Mouse (Mus musculus) gastrocnemius, postnatal 25 days (tissue): ENCODE data around the gene Actg2. TPM values are rescaled to one million over a fixed set of nuclear protein-coding genes. Genes with fewer than 3 reads are reported as not detected.
"Not testable (repeated sequence)": the region's sequence is repeated elsewhere in the genome, so short reads cannot be mapped to it uniquely, and the experiment has no call there.

Experiments
- DNase-seq: peaks from one replicate; pipeline ENCODE4 v3.0.0; 2022
- long read RNA-seq, 2 experiments: library from polyadenylated mRNA; stranded (forward); transcript quantifications; one replicate each; pipeline ENCODE4 v2.0.0; 2021
- total RNA-seq, 2 experiments: library from RNA; stranded (reverse); gene quantifications; 1 replicate in 1 of 2; 2 replicates in 1 of 2; pipeline ENCODE4 v1.2.3; 2021

Actg2 gene
- total RNA-seq, result 1 to 10 TPM in 1 of 2 experiments, under 1 TPM in 1; 0.72 to 5.6 TPM
- long read RNA-seq, experiment 1, partial matches to known transcripts, result 0 of 1 reads
- long read RNA-seq, experiment 1, other reads (novel, unspliced or antisense), result 0 of 1 reads
- long read RNA-seq, experiment 2, result 0 reads

DNA sequence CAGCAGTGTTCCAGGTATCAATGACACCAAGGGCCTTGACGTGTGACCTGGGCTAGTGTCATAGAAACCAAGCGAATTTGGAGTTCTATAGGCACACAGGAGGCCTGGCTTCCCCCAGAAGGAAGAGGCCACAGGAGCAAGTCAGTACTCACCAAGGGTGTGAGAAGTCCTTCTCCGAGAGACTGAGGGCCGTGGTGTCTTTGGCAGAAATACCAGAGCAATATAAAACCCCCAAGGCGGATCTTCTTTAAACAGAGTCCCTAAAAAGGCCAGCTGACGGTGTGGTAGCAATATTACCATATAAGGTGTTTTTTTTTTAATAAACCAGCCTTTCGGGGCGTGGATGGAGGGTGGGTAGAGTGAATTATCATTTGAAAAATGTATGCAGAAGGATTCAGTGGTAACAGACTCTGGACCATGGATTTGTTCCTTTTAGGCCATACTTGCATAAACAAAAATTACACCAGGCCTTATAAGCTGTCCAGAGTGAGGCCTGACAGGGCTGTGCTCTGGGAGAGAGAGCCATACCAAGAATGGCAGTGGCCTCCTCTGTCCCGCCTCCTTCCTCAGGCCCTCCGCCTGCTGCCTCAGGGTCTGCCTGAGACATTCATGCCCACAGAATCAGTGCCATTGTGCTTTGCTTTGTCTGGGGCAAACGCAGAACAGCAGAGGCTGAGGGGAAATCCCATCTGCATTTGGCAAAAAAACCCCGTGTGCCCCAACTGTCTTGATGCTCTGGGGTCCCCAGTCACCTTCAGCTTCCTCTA is at the start of gene Actg2:
Gene Actg2, minus strand, starts transcription at position 238 of the 767 bp plus-strand sequence.
- DNase-seq, result no peak

GRCm38 (mm10) chr6:83585328-83585727 is 49.3 kb upstream of the Actg2 start:
- DNase-seq, result not testable (repeated sequence)

- no peak for DNase-seq
These were observed 47.5 kb upstream of the Actg2 start for GRCm38 (mm10) chr6:83583591-83583990.

GRCm38 (mm10) chr6:83582938-83583270 is 46.8 kb upstream of the Actg2 start:
- DNase-seq, result peak; percentile 24

GRCm38 (mm10) chr6:83582135-83582937 is 46.3 kb upstream of the Actg2 start:
- DNase-seq, result no peak

- DNase-seq, result no peak
These were observed 41.5 kb upstream of the Actg2 start for GRCm38 (mm10) chr6:83577534-83577933.

DNA sequence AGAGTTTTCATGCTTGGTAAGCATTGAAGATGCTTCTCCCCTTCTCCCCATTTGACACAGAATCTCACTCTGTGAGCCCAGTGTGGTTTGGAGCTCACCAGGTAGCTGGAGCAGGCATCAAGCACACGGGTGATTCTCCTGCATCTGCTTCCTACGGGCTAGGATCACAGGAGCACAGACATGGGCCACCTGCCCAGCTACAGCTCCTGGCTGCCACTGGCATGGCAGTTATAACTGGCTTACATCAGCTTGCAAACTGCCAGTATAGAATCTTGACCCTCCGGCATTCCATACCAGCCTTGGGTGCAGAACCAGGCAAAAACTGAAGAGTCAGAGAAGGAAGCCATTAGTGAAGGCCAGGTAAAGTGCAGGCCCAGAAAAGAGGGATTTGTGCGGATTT is 39.5 kb upstream of the Actg2 start:
- no peak for DNase-seq

GRCm38 (mm10) chr6:83572671-83573070 is 36.6 kb upstream of the Actg2 start, which contains the start of gene Stambp:
Gene Stambp (minus strand): TSS chr6:83572729.
- no peak for DNase-seq

- peak; percentile 86 for DNase-seq
These were observed 36.0 kb upstream of the Actg2 start for GRCm38 (mm10) chr6:83571840-83572667.

DNA sequence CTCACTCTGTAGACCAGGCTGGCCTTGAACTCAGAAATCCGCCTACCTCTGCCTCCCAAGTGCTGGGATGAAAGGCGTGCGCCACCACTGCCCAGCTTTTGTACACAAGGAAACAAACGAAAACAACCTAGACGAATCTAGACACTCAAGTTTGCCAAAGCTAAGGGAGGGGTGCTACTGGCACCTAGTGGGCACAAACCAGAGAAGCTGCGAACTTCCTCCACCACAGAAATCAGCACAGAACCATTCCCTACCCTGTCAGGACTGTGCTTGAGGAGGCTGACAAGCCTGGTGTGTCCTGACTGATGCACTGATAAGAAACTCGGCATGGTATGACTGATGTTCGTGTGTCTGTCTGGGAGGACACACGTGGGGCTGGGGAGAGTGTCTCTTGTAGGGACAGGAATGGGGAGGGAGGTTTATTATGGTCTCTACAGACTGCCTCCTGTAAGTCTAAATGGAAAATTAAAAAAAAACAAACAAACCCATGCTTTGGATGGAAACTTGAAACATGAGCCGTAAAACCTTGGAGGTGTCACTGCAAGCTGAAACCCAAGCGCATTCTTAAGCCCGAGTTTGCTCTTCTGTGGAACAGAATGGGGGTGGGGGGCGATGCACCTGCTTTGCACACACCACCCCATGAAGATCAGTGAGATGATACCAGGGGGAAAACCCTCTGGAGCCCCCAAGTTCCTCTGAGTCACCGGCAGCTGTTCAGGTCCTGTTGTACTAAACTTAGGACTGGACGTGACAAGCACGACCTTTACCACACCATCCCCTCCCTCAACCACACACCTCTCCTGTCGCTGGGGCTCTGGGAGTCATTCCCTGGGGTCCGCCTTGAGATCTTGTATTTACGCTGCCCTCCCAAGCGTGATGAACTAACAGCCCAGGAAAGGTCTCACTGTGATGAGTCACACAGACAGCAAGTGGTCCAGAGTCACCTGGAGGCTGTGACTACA is 33.1 kb upstream of the Actg2 start:
- DNase-seq, result no peak

DNA sequence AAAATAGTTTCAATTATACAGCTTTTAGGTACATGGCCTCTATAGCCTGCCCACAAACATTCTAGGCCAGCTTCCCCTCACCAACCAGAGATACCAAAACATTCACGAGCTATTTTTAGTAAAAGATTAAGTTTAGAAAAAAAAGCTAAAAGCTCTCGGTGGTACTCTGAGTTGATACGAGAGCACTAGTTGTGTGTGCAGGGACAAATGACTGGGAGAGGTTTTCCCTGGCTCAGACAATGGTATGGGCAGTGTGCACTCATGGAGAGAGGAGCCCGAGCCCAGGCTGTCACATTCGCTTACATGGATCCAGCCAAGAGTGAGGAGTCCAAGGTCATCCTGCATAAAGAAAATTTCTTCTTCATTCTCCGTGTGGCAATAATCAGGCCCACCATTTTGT is 19.9 kb upstream of the Actg2 start:
- DNase-seq, result no peak

DNA sequence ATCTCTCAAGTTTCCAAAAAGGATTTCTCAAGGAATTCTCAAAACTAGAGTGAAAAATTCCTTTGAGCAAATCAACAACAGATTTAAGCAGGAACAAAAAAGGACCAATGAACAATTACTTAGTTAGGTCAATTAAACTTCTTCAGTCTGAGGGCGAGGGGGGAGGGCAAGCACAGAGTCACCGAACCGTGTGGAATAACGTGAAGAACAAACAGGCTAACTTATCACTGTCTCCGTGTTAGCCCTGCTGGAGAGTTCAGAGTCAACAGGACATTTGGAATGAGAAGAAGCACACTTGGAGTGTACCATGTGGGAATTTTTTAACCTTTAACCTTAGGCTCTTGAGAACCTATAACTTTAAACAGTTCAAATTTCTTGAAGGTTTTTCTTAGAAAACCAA is 12.3 kb upstream of the Actg2 start:
- DNase-seq, result no peak

- DNase-seq, result no peak
These were observed 9.7 kb upstream of the Actg2 start for GRCm38 (mm10) chr6:83545778-83546177.

DNA sequence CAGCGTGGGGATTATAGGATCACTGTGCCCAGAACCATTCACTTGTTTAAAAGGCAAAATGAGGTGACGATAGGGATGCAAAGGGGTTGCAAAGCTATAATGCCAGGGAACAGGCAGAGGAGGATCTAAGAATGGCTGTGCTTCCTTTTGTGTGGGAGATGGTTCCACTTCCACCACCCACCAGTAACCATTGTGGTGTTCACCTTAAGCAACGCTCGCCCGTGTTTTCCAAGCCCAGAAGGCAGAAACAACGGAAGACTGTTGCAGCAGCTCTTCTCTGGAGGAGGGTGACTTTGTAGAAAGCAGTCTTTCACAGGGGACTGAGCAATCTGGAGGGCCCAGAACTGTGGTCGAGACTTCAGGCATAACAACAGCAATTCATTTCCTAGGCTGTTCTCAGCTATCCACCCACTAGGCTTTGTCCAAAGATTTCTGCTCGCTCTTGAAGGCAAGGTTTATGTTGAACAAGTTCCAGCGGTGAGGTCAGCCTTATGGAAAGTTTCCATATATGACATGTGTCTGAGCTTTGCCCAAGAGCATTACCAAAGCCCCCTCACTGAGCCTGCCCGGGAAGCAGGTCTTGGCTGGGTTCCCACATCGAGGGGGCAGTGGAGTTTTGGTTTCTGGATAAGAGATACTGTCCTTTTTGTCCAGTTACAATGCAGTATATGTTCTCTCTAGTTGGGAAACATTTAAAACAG is 5.8 kb upstream of the Actg2 start:
- DNase-seq, result no peak

- DNase-seq, result no peak
These were observed 4.0 kb upstream of the Actg2 start for GRCm38 (mm10) chr6:83540017-83540416.

- no peak for DNase-seq
These were observed 662 bp upstream of the Actg2 start for GRCm38 (mm10) chr6:83536795-83537059.

- no peak for DNase-seq
These were observed 3.5 kb downstream of the Actg2 start for GRCm38 (mm10) chr6:83532608-83533007.

GRCm38 (mm10) chr6:83523194-83523593 is 12.9 kb downstream of the Actg2 start:
- DNase-seq, result no peak

GRCm38 (mm10) chr6:83521784-83522183 is 14.3 kb downstream of the Actg2 start:
- no peak for DNase-seq

GRCm38 (mm10) chr6:83518637-83519036 is 17.4 kb downstream of the Actg2 start:
- DNase-seq, result no peak

- no peak for DNase-seq
These were observed 20.9 kb downstream of the Actg2 start for GRCm38 (mm10) chr6:83515172-83515571.
